Mouse (Mus musculus) MEL (cell line): Measurements from ENCODE around the gene Vipr1. TPM values are rescaled to one million over a fixed set of nuclear protein-coding genes. Genes with fewer than 3 reads are reported as not detected.

Source experiments
- DNase-seq: peaks from one replicate; pipeline ENCODE4 v3.0.0; 2011; ENCODE audit warnings: low read depth, low spot score
- H3K27ac ChIP-seq: 2 replicates; pipeline ENCODE4 v1.5.1; 2012; ENCODE audit warnings: low read depth, mild to moderate bottlenecking, control low read depth, low read length, moderate library complexity; ENCODE audit not compliant: control insufficient read depth
- H3K27me3 ChIP-seq, 2 experiments: fragments of 150-350 bp in 1 of 2; sonication (generic) in 1 of 2; 2 replicates each; pipeline ENCODE4 v1.6.1; 2012; ENCODE audit warnings: low read length in 2 of 2, mild to moderate bottlenecking in 2 of 2, improper control_type of control experiment in 1 of 2, moderate library complexity in 1 of 2; ENCODE audit not compliant: insufficient read depth in 2 of 2, control insufficient read depth in 1 of 2
- H3K36me3 ChIP-seq, 2 experiments: 2 replicates each; pipeline ENCODE4 v1.6.1; 2012 to 2014; ENCODE audit warnings: low read length in 2 of 2, improper control_type of control experiment in 1 of 2, inconsistent platforms in 1 of 2, mild to moderate bottlenecking in 1 of 2; ENCODE audit not compliant: insufficient read depth in 2 of 2, control insufficient read depth in 1 of 2
- H3K4me1 ChIP-seq, 2 experiments: fragments of 150-350 bp in 1 of 2; sonication (generic) in 1 of 2; 2 replicates each; pipeline ENCODE4 v1.6.1; 2012; ENCODE audit warnings: low read length in 2 of 2, improper control_type of control experiment in 1 of 2, mild to moderate bottlenecking in 1 of 2; ENCODE audit not compliant: insufficient read depth in 2 of 2, control insufficient read depth in 1 of 2
- H3K4me3 ChIP-seq, 2 experiments: fragments of 150-350 bp in 1 of 2; sonication (generic) in 1 of 2; 2 replicates each; pipeline ENCODE4 v1.5.1; 2012; ENCODE audit warnings: low read depth in 2 of 2, low read length in 2 of 2, mild to moderate bottlenecking in 2 of 2, moderate library complexity in 2 of 2, control low read depth in 1 of 2, improper control_type of control experiment in 1 of 2; ENCODE audit not compliant: control insufficient read depth in 1 of 2, insufficient read depth in 1 of 2
- H3K79me2 ChIP-seq: 2 replicates; pipeline ENCODE4 v1.6.1; 2012; ENCODE audit warnings: mild to moderate bottlenecking, low read length, moderate library complexity; ENCODE audit not compliant: control insufficient read depth, poor library complexity, insufficient read depth
- H3K9ac ChIP-seq: 2 replicates; pipeline ENCODE4 v1.6.1; 2012; ENCODE audit warnings: low read depth, mild to moderate bottlenecking, control low read depth, low read length, moderate library complexity; ENCODE audit not compliant: control insufficient read depth, poor library complexity, severe bottlenecking
- H3K9me3 ChIP-seq: fragments of 150-350 bp; sonication (generic); replicated peaks from 2 replicates; pipeline ENCODE4 v1.6.1; 2012; ENCODE audit warnings: mild to moderate bottlenecking, low read length, improper control_type of control experiment, moderate library complexity; ENCODE audit not compliant: insufficient read depth
- CHD2 ChIP-seq: IDR thresholded peaks from 2 replicates; pipeline ENCODE4 v1.6.1; 2011; ENCODE audit warnings: low read length, improper control_type of control experiment
- CTCF ChIP-seq, 3 experiments: IDR thresholded peaks in 2 of 3; conservative IDR thresholded peaks in 1 of 3; 2 replicates each; pipeline ENCODE4 v1.5.1; 2011 to 2012; ENCODE audit warnings: low read length in 3 of 3, low read depth in 2 of 3, mild to moderate bottlenecking in 2 of 3, improper control_type of control experiment in 1 of 3, inconsistent platforms in 1 of 3, mixed read lengths in 1 of 3, moderate library complexity in 1 of 3; ENCODE audit not compliant: control insufficient read depth in 1 of 3, insufficient read depth in 1 of 3, poor library complexity in 1 of 3, severe bottlenecking in 1 of 3
- ELF1 ChIP-seq: IDR thresholded peaks from 2 replicates; pipeline ENCODE4 v1.6.1; 2014; ENCODE audit warnings: low read depth, mild to moderate bottlenecking, inconsistent platforms, low read length, improper control_type of control experiment, moderate library complexity
- GATA1 ChIP-seq: IDR thresholded peaks from 2 replicates; pipeline ENCODE4 v1.6.1; 2011; ENCODE audit warnings: low read depth, low read length, improper control_type of control experiment
- HCFC1 ChIP-seq: IDR thresholded peaks from 2 replicates; pipeline ENCODE4 v1.6.1; 2012; ENCODE audit warnings: low read depth, mild to moderate bottlenecking, inconsistent platforms, low read length, improper control_type of control experiment, moderate library complexity
- JUND ChIP-seq: IDR thresholded peaks from 2 replicates; pipeline ENCODE4 v1.6.1; 2011; ENCODE audit warnings: low read depth, mild to moderate bottlenecking, improper control_type of control experiment, low read length
- KAT2A ChIP-seq: conservative IDR thresholded peaks from 2 replicates; pipeline ENCODE4 v1.6.1; 2012; ENCODE audit warnings: low read depth, low read length, improper control_type of control experiment, inconsistent platforms
- MAX ChIP-seq: IDR thresholded peaks from 2 replicates; pipeline ENCODE4 v1.6.1; 2011; ENCODE audit warnings: low read length, improper control_type of control experiment
- POLR2A ChIP-seq, 2 experiments: IDR thresholded peaks; 2 replicates each; pipeline ENCODE4 v1.6.1; 2011 to 2012; ENCODE audit warnings: low read length in 2 of 2, mild to moderate bottlenecking in 2 of 2, control low read depth in 1 of 2, improper control_type of control experiment in 1 of 2, low read depth in 1 of 2, moderate library complexity in 1 of 2; ENCODE audit not compliant: control insufficient read depth in 1 of 2, insufficient read depth in 1 of 2, poor library complexity in 1 of 2
- POLR2AphosphoS2 ChIP-seq: IDR thresholded peaks from 2 replicates; pipeline ENCODE4 v1.6.1; 2011; ENCODE audit warnings: low read length, improper control_type of control experiment
- POLR2AphosphoS5 ChIP-seq: IDR thresholded peaks from 2 replicates; pipeline ENCODE4 v1.6.1; 2012; ENCODE audit warnings: low read depth, borderline replicate concordance, mild to moderate bottlenecking, inconsistent platforms, low read length, moderate library complexity, mixed read lengths
- SIN3A ChIP-seq: IDR thresholded peaks from 2 replicates; pipeline ENCODE4 v1.6.1; 2012; ENCODE audit warnings: low read length, improper control_type of control experiment, inconsistent platforms
- SMC3 ChIP-seq: IDR thresholded peaks from 2 replicates; pipeline ENCODE4 v1.6.1; 2011; ENCODE audit warnings: low read depth, low read length, improper control_type of control experiment
- TAL1 ChIP-seq: IDR thresholded peaks from 2 replicates; pipeline ENCODE4 v1.6.1; 2012; ENCODE audit warnings: mild to moderate bottlenecking, inconsistent platforms, low read length, moderate library complexity, mixed read lengths
- TCF12 ChIP-seq: IDR thresholded peaks from 2 replicates; pipeline ENCODE4 v1.6.1; 2014; ENCODE audit warnings: low read depth, mild to moderate bottlenecking, inconsistent platforms, low read length, improper control_type of control experiment, moderate library complexity
- UBTF ChIP-seq: IDR thresholded peaks from 2 replicates; pipeline ENCODE4 v1.6.1; 2012; ENCODE audit warnings: low read depth, mild to moderate bottlenecking, inconsistent platforms, low read length, improper control_type of control experiment, moderate library complexity, borderline replicate concordance; ENCODE audit not compliant: insufficient read depth
- USF1 ChIP-seq: IDR thresholded peaks from 2 replicates; pipeline ENCODE4 v1.6.1; 2014; ENCODE audit warnings: low read depth, mild to moderate bottlenecking, inconsistent platforms, low read length, improper control_type of control experiment, moderate library complexity
- USF2 ChIP-seq, 2 experiments: IDR thresholded peaks; 2 replicates each; pipeline ENCODE4 v1.6.1; 2011 to 2012; ENCODE audit warnings: improper control_type of control experiment in 2 of 2, low read length in 2 of 2, borderline replicate concordance in 1 of 2, inconsistent platforms in 1 of 2, low read depth in 1 of 2, mild to moderate bottlenecking in 1 of 2; ENCODE audit not compliant: insufficient read depth in 1 of 2
- ZC3H11A ChIP-seq: IDR thresholded peaks from 2 replicates; pipeline ENCODE4 v1.6.1; 2012; ENCODE audit warnings: low read depth, mild to moderate bottlenecking, inconsistent platforms, low read length, improper control_type of control experiment
- ZKSCAN1 ChIP-seq: IDR thresholded peaks from 2 replicates; pipeline ENCODE4 v1.6.1; 2012; ENCODE audit warnings: low read depth, mild to moderate bottlenecking, inconsistent platforms, low read length, improper control_type of control experiment, moderate library complexity
- ZMIZ1 ChIP-seq: IDR thresholded peaks from 2 replicates; pipeline ENCODE4 v1.6.1; 2012; ENCODE audit warnings: low read depth, mild to moderate bottlenecking, inconsistent platforms, low read length, improper control_type of control experiment, moderate library complexity
- ZNF384 ChIP-seq: IDR thresholded peaks from 2 replicates; pipeline ENCODE4 v1.6.1; 2012; ENCODE audit warnings: low read depth, mild to moderate bottlenecking, inconsistent platforms, low read length, improper control_type of control experiment
- polyA plus RNA-seq, 2 experiments: library from polyadenylated mRNA; stranded (reverse) in 1 of 2; unstranded in 1 of 2; fragments of >175 nt in 1 of 2; fragments of >200 nt in 1 of 2; gene quantifications; 2 replicates each; pipeline versions ENCODE4 v1.2.1 to v1.2.4; 2012; ENCODE audit warnings: low replicate concordance in 2 of 2, low read depth in 1 of 2; ENCODE audit not compliant: insufficient read length in 2 of 2, insufficient read depth in 1 of 2, missing spikeins in 1 of 2
- total RNA-seq: library from RNA; depleted of rRNA; stranded (reverse); fragments of 300-350 nt; gene quantifications from 2 replicates; pipeline ENCODE4 v1.2.3, GENCODE M21; 2012

Gene Vipr1
- total and polyA plus RNA-seq, 3 experiments, result not detected

GRCm38 (mm10) chr9:121656322-121656721 lies 13.8 kb downstream of the Vipr1 start:
- Histone ChIP-seq H3K9ac (no peak overlapping the region), H3K4me3 (no peak overlapping the region), H3K27me3 (no peaks in the 10 kb centered on the region), H3K27ac (no peak overlapping the region), H3K4me1 (no peaks in the 10 kb centered on the region), H3K36me3 (no peaks in the 10 kb centered on the region), H3K79me2 (no peaks in the 10 kb centered on the region), H3K9me3 (no peaks in the 10 kb centered on the region)
- no peak for DNase-seq
- TF ChIP-seq KAT2A (no peak), SIN3A (no peak), POLR2AphosphoS2 (no peak), SMC3 (no peak), ZC3H11A (no peak), CTCF (IDR thresholded peaks at IDR 0.05 in 2 of 3, conservative IDR thresholded peaks at IDR 0.05 in 1 of 3; ENCODE audit: control insufficient read depth in 1 of 3, insufficient read depth in 1 of 3, low read depth in 2 of 3, low read length in 3 of 3, poor library complexity in 1 of 3, severe bottlenecking in 1 of 3) (no peak), POLR2AphosphoS5 (no peak), POLR2A (IDR thresholded peaks at IDR 0.05; ENCODE audit: control insufficient read depth in 1 of 2, insufficient read depth in 1 of 2, low read depth in 1 of 2, low read length in 2 of 2, poor library complexity in 1 of 2) (no peak), ELF1 (no peak), JUND (no peak), TAL1 (no peak), TCF12 (no peak), UBTF (no peak), MAX (no peak), ZNF384 (no peak), ZMIZ1 (no peak), CHD2 (no peak), USF1 (no peak), ZKSCAN1 (no peak), USF2 (IDR thresholded peaks at IDR 0.05; ENCODE audit: borderline replicate concordance in 1 of 2, insufficient read depth in 1 of 2, low read depth in 1 of 2, low read length in 2 of 2) (no peak)

DNA sequence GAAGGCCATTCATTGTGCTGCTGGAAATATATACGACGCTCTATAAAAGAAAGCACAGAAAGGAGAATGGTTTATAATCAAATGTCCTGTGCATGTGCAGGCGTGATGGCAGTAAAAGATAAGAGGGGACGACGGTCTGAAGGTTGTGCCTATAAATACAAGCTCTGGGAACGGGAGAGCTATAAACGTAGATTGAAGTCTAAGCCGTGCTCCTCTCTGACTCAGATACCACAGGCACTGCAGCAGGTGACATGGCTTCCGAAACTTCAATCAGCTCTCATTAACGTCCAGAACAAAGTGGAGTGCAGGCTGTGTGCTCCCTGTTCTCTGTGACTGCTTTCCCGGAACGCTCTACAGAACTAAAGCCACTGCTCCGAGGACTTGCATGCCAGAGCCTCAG lies 14.6 kb downstream of the Vipr1 start:
- no peak for DNase-seq
- no peaks in the 10 kb centered on the region for H3K79me2 ChIP-seq
- H3K9me3 ChIP-seq, result no peaks in the 10 kb centered on the region
- no peaks in the 10 kb centered on the region for H3K4me1 ChIP-seq
- H3K36me3 ChIP-seq, result no peaks in the 10 kb centered on the region
- TF ChIP-seq GATA1, result no peak
- TF ChIP-seq JUND, result no peak
- no peak for TF ChIP-seq HCFC1
- H3K4me3 ChIP-seq, result no peak overlapping the region
- no peaks in the 10 kb centered on the region for H3K27me3 ChIP-seq
- no peak overlapping the region for H3K27ac ChIP-seq
- H3K9ac ChIP-seq, result no peak overlapping the region
